Mouse (Mus musculus) left cerebral cortex, postnatal 14 days (tissue): Measurements from ENCODE around the gene Grm2. TPM values are rescaled to one million over a fixed set of nuclear protein-coding genes. Genes with fewer than 3 reads are reported as not detected.

Source experiments
- total RNA-seq, 2 experiments: library from RNA; stranded (reverse); gene quantifications; 2 replicates each; pipeline ENCODE4 v1.2.3; 2021

Gene Grm2
- total RNA-seq, 2 experiments from 2014 or later = 62.1 to 69.6 TPM

Other genes with a start within 250 kb of the Grm2 start
- 100 to 1,000 TPM; 336 to 343 TPM for gene Rpl29, start 226.6 kb downstream of the Grm2 start, total RNA-seq
- gene Acy1, start 217.8 kb downstream of the Grm2 start, total RNA-seq = 10 to 100 TPM in 1 of 2 experiments, 1 to 10 TPM in 1; 7.9 to 11.1 TPM
- 1 to 10 TPM; 7.7 to 8.1 TPM for gene Abhd14b, start 208.6 kb downstream of the Grm2 start, total RNA-seq
- gene Abhd14a, start 208.4 kb downstream of the Grm2 start, total RNA-seq = 10 to 100 TPM; 48.7 to 54.1 TPM
- 100 to 1,000 TPM; 151 to 170 TPM for gene Pcbp4, start 202.8 kb downstream of the Grm2 start, total RNA-seq
- gene Gpr62, start 190.1 kb downstream of the Grm2 start, total RNA-seq = 1 to 10 TPM; 3.7 to 5.8 TPM
- gene Rrp9, start 180.1 kb downstream of the Grm2 start, total RNA-seq = 10 to 100 TPM; 34.1 to 47.5 TPM
- gene Parp3, start 179.1 kb downstream of the Grm2 start, total RNA-seq = 1 to 10 TPM; 3.3 to 3.5 TPM
- not detected for gene Iqcf1, start 156.1 kb downstream of the Grm2 start, total RNA-seq
- 1 to 10 TPM in 1 of 2 experiments, not detected in 1; 1.7 TPM for gene Iqcf5, start 141.5 kb downstream of the Grm2 start, total RNA-seq
- gene Iqcf3, start 94.5 kb downstream of the Grm2 start, total RNA-seq = not detected
- not detected for gene Iqcf4, start 85.1 kb downstream of the Grm2 start, total RNA-seq
- gene Iqcf6, start 29.5 kb downstream of the Grm2 start, total RNA-seq = not detected
- 100 to 1,000 TPM; 103 to 117 TPM for gene Tex264, start 29.8 kb upstream of the Grm2 start, total RNA-seq
- gene Rad54l2, start 133.1 kb upstream of the Grm2 start, total RNA-seq = 10 to 100 TPM; 18.4 to 18.9 TPM
- gene Dcaf1, start 165.8 kb upstream of the Grm2 start, total RNA-seq = 10 to 100 TPM; 24.4 to 24.9 TPM
- gene Rbm15b, start 231.3 kb upstream of the Grm2 start, total RNA-seq = 10 to 100 TPM; 50.2 to 55.7 TPM
- 100 to 1,000 TPM; 124 to 141 TPM for gene Manf, start 235.9 kb upstream of the Grm2 start, total RNA-seq